Mouse (Mus musculus): Measurements from ENCODE around the gene Ctdsp1. TPM values are rescaled to one million over a fixed set of nuclear protein-coding genes. Genes with fewer than 3 reads are reported as not detected.

Gene Ctdsp1
- 86.8 and 87.1 TPM in 2 replicates for polyA plus RNA-seq (2014; fragmentation: Nextera tagmentation; extraction: Ambion mirVana)

- Histone ChIP-seq H3K27ac (ENCODE audit: low read depth) (peak within 1 kb of the TSS; percentile 99), H3K4me2 (ENCODE audit: low read length) (peak within 1 kb of the TSS; percentile 97), H3K9me3 (ENCODE audit: control insufficient read depth, low read length) (no peaks in the 10 kb centered on the region), H3K9ac (ENCODE audit: low read length) (peak within 1 kb of the TSS; percentile 99), H3K4me3 (ENCODE audit: low read depth, low read length) (peak within 1 kb of the TSS; percentile 85), H3K27me3 (replicated peaks; ENCODE audit: control insufficient read depth, insufficient read depth, low read length) (no peaks in the 10 kb centered on the region), H3K4me1 (replicated peaks; ENCODE audit: control insufficient read depth, insufficient read depth, low read length) (peaks cover 27% of the 10 kb centered on the region), H3K36me3 (ENCODE audit: control insufficient read depth, insufficient read depth, low read length) (peaks cover 22% of the 10 kb centered on the region)
- DNase-seq (ENCODE audit: low spot score) (peak; percentile 96), ATAC-seq (replicated peaks; ENCODE audit: low FRiP score, low TSS enrichment, low read depth) (peak; percentile 72)
- WGBS: 4% methylated on average over 50 of the region's 51 CpGs
Observed at GRCm38 (mm10) chr1:74390924-74391748, at the start of gene Ctdsp1. Gene Ctdsp1 (plus strand): TSS chr1:74391509.

- H3K27ac ChIP-seq (ENCODE audit: low read depth): no peak overlapping the region
- no peak overlapping the region for H3K4me2 ChIP-seq (ENCODE audit: low read length)
- WGBS: 72% methylated on average over 7 of the region's 7 CpGs
- H3K9me3 ChIP-seq (ENCODE audit: control insufficient read depth, low read length): no peaks in the 10 kb centered on the region
- no peak overlapping the region for H3K4me3 ChIP-seq (ENCODE audit: low read depth, low read length)
- ATAC-seq (replicated peaks; ENCODE audit: low FRiP score, low TSS enrichment, low read depth) (no peak), DNase-seq (ENCODE audit: low spot score) (no peak)
- H3K9ac ChIP-seq (ENCODE audit: low read length): no peak overlapping the region
- H3K36me3 ChIP-seq (ENCODE audit: control insufficient read depth, insufficient read depth, low read length): no peaks in the 10 kb centered on the region
- H3K27me3 ChIP-seq (replicated peaks; ENCODE audit: control insufficient read depth, insufficient read depth, low read length): no peaks in the 10 kb centered on the region
- H3K4me1 ChIP-seq (replicated peaks; ENCODE audit: control insufficient read depth, insufficient read depth, low read length): no peaks in the 10 kb centered on the region
Observed at GRCm38 (mm10) chr1:74341898-74342297, 49.4 kb upstream of the Ctdsp1 start.

- Histone ChIP-seq H3K9ac (ENCODE audit: low read length) (no peak overlapping the region), H3K4me1 (replicated peaks; ENCODE audit: control insufficient read depth, insufficient read depth, low read length) (no peaks in the 10 kb centered on the region), H3K4me3 (ENCODE audit: low read depth, low read length) (no peak overlapping the region), H3K36me3 (ENCODE audit: control insufficient read depth, insufficient read depth, low read length) (no peaks in the 10 kb centered on the region), H3K9me3 (ENCODE audit: control insufficient read depth, low read length) (no peaks in the 10 kb centered on the region), H3K27me3 (replicated peaks; ENCODE audit: control insufficient read depth, insufficient read depth, low read length) (no peaks in the 10 kb centered on the region), H3K27ac (ENCODE audit: low read depth) (no peak overlapping the region), H3K4me2 (ENCODE audit: low read length) (no peak overlapping the region)
- ATAC-seq (replicated peaks; ENCODE audit: low FRiP score, low TSS enrichment, low read depth) (no peak), DNase-seq (ENCODE audit: low spot score) (no peak)
- 83% methylated on average over 1 of the region's 1 CpGs for WGBS
Observed at GRCm38 (mm10) chr1:74342308-74342707, 49.0 kb upstream of the Ctdsp1 start.

- H3K4me1 ChIP-seq (replicated peaks; ENCODE audit: control insufficient read depth, insufficient read depth, low read length): no peaks in the 10 kb centered on the region
- H3K36me3 ChIP-seq (ENCODE audit: control insufficient read depth, insufficient read depth, low read length): no peaks in the 10 kb centered on the region
- no peak overlapping the region for H3K27ac ChIP-seq (ENCODE audit: low read depth)
- no peak overlapping the region for H3K4me2 ChIP-seq (ENCODE audit: low read length)
- H3K9ac ChIP-seq (ENCODE audit: low read length): no peak overlapping the region
- no peak for ATAC-seq (replicated peaks; ENCODE audit: low FRiP score, low TSS enrichment, low read depth)
- 73% methylated on average over 5 of the region's 5 CpGs for WGBS
- no peak for DNase-seq (ENCODE audit: low spot score)
- no peaks in the 10 kb centered on the region for H3K27me3 ChIP-seq (replicated peaks; ENCODE audit: control insufficient read depth, insufficient read depth, low read length)
- H3K4me3 ChIP-seq (ENCODE audit: low read depth, low read length): no peak overlapping the region
- no peaks in the 10 kb centered on the region for H3K9me3 ChIP-seq (ENCODE audit: control insufficient read depth, low read length)
Observed at GRCm38 (mm10) chr1:74343161-74343560, 48.1 kb upstream of the Ctdsp1 start.

- 82% methylated on average over 11 of the region's 11 CpGs for WGBS
- Histone ChIP-seq H3K36me3 (ENCODE audit: control insufficient read depth, insufficient read depth, low read length) (peaks cover 5% of the 10 kb centered on the region; the same call in 1 of the 2 replicates), H3K27ac (ENCODE audit: low read depth) (no peak overlapping the region), H3K27me3 (replicated peaks; ENCODE audit: control insufficient read depth, insufficient read depth, low read length) (no peaks in the 10 kb centered on the region), H3K4me1 (replicated peaks; ENCODE audit: control insufficient read depth, insufficient read depth, low read length) (no peaks in the 10 kb centered on the region), H3K9ac (ENCODE audit: low read length) (no peak overlapping the region), H3K4me2 (ENCODE audit: low read length) (no peak overlapping the region), H3K9me3 (ENCODE audit: control insufficient read depth, low read length) (no peaks in the 10 kb centered on the region), H3K4me3 (ENCODE audit: low read depth, low read length) (no peak overlapping the region)
- DNase-seq (ENCODE audit: low spot score) (no peak), ATAC-seq (replicated peaks; ENCODE audit: low FRiP score, low TSS enrichment, low read depth) (no peak)
Observed at GRCm38 (mm10) chr1:74344163-74344916, 47.0 kb upstream of the Ctdsp1 start.

GRCm38 (mm10) chr1:74351185-74351769 lies 40.0 kb upstream of the Ctdsp1 start:
- H3K27me3 ChIP-seq (replicated peaks; ENCODE audit: control insufficient read depth, insufficient read depth, low read length): no peaks in the 10 kb centered on the region

DNA sequence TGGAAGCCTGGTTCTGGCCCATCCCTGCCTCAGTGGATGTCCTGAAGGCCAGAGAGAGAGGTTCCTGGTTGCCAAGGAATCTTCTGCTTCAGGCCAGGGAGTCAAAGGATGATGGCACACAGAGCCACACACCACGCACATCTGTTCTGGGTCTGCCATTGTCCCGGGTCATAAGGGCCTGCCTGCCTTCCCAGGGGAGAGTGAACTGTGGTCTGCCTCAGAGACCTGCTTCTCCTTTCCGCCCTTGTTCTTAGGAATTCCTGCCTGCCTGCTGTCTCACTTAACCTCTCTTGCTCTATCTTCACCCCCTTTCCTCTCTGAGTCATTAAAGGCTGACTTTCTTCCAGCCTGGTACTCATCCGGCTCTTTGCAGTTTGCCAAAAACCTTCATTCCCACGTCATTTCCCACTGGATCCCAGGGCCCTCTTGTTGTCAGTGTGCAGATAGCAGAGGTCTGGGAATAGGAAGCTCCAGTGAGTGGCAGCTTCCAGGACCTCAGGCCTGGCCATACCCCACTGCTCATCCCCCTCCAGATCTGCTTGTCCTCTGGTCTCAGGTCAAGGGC lies 38.7 kb upstream of the Ctdsp1 start:
- no peaks in the 10 kb centered on the region for H3K4me1 ChIP-seq (replicated peaks; ENCODE audit: control insufficient read depth, insufficient read depth, low read length)
- 82% methylated on average over 5 of the region's 5 CpGs for WGBS

More at GRCm38 (mm10) chr1:74351185-74351769, 40.0 kb upstream of the Ctdsp1 start:
- H3K9ac ChIP-seq (ENCODE audit: low read length): no peak overlapping the region
- H3K9me3 ChIP-seq (ENCODE audit: control insufficient read depth, low read length): no peaks in the 10 kb centered on the region
- no peaks in the 10 kb centered on the region for H3K4me1 ChIP-seq (replicated peaks; ENCODE audit: control insufficient read depth, insufficient read depth, low read length)
- H3K27ac ChIP-seq (ENCODE audit: low read depth): no peak overlapping the region
- H3K36me3 ChIP-seq (ENCODE audit: control insufficient read depth, insufficient read depth, low read length): peaks cover 18% of the 10 kb centered on the region
- no peak overlapping the region for H3K4me2 ChIP-seq (ENCODE audit: low read length)
- ATAC-seq (replicated peaks; ENCODE audit: low FRiP score, low TSS enrichment, low read depth) (no peak), DNase-seq (ENCODE audit: low spot score) (no peak)
- WGBS: 91% methylated on average over 13 of the region's 13 CpGs
- H3K4me3 ChIP-seq (ENCODE audit: low read depth, low read length): no peak overlapping the region

GRCm38 (mm10) chr1:74353453-74354229 lies 37.7 kb upstream of the Ctdsp1 start:
- no peak for ATAC-seq (replicated peaks; ENCODE audit: low FRiP score, low TSS enrichment, low read depth)
- Histone ChIP-seq H3K27ac (ENCODE audit: low read depth) (no peak overlapping the region), H3K4me3 (ENCODE audit: low read depth, low read length) (no peak overlapping the region), H3K9ac (ENCODE audit: low read length) (no peak overlapping the region), H3K27me3 (replicated peaks; ENCODE audit: control insufficient read depth, insufficient read depth, low read length) (no peaks in the 10 kb centered on the region), H3K4me1 (replicated peaks; ENCODE audit: control insufficient read depth, insufficient read depth, low read length) (no peaks in the 10 kb centered on the region), H3K36me3 (ENCODE audit: control insufficient read depth, insufficient read depth, low read length) (peaks cover 14% of the 10 kb centered on the region), H3K9me3 (ENCODE audit: control insufficient read depth, low read length) (no peaks in the 10 kb centered on the region), H3K4me2 (ENCODE audit: low read length) (no peak overlapping the region)
- no peak for DNase-seq (ENCODE audit: low spot score)
- WGBS: 91% methylated on average over 9 of the region's 9 CpGs

More for the DNA sequence above, 38.7 kb upstream of the Ctdsp1 start:
- Histone ChIP-seq H3K36me3 (ENCODE audit: control insufficient read depth, insufficient read depth, low read length) (peaks cover 18% of the 10 kb centered on the region), H3K9ac (ENCODE audit: low read length) (no peak overlapping the region), H3K4me2 (ENCODE audit: low read length) (no peak overlapping the region), H3K27me3 (replicated peaks; ENCODE audit: control insufficient read depth, insufficient read depth, low read length) (no peaks in the 10 kb centered on the region), H3K4me3 (ENCODE audit: low read depth, low read length) (no peak overlapping the region), H3K27ac (ENCODE audit: low read depth) (no peak overlapping the region), H3K9me3 (ENCODE audit: control insufficient read depth, low read length) (no peaks in the 10 kb centered on the region)
- no peak for ATAC-seq (replicated peaks; ENCODE audit: low FRiP score, low TSS enrichment, low read depth)
- no peak for DNase-seq (ENCODE audit: low spot score)

Data from intestine, embryonic 14.5 days (tissue).